ENCODE assay signal across 19 mouse cellular contexts in the genomic region with DNA sequence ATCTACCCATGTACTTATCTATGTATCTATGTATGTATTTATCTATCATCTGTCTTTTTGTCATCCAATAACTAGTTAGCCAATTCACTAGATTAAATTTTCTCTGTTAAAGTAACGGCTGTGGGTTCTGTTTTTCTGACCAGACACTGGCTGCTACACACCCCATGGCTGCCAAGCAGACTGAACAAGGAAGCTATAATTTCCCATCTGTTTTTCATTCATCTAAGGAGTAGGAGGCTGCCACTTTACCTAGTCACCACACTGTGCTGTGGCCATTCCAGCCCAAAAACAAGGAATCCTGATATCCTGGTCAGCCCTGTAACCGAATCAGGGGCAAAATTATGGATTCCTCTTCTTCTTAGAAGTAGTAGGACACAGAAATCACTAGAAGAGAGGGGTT.
"Had no signal": no experiment of that assay in that cellular context is flagged by ENCODE, and none has a peak within 500 bp of the region (broad histone marks: within the 10 kb centered on the region; RNA-seq: fewer than 3 reads in every experiment).

No protein-coding gene starts in this region.

- H3K4me2 ChIP-seq: lung, embryonic 14.5 days; midbrain, embryonic 12.5 days; neural tube, embryonic 13.5 days; neural tube, embryonic 15.5 days had no signal

- H3K27ac ChIP-seq: midbrain, embryonic 10.5 days; midbrain, embryonic 12.5 days; neural tube, embryonic 13.5 days; neural tube, embryonic 15.5 days had no signal

- ATAC-seq: midbrain, embryonic 16.5 days had no signal

- DNase-seq: lung, adult 18-20 months; lung, embryonic 14.5 days; lung, postnatal 10 days; lung, postnatal 4 days; midbrain, embryonic 14.5 days; retina, postnatal 1 day; right cerebral cortex, adult 18-20 months; right cerebral cortex, postnatal 25 days; right cerebral cortex, postnatal 4 days; spleen, adult 18-20 months; thymus, adult 18-20 months; thymus, postnatal 14 days; thymus, postnatal 36 days had no signal

- H3K27me3 ChIP-seq: midbrain, embryonic 12.5 days; neural tube, embryonic 13.5 days; neural tube, embryonic 15.5 days had no signal

- H3K9ac ChIP-seq: lung, embryonic 14.5 days; midbrain, embryonic 12.5 days; neural tube, embryonic 13.5 days; neural tube, embryonic 15.5 days had no signal

- H3K4me3 ChIP-seq: midbrain, embryonic 10.5 days; midbrain, embryonic 12.5 days; myocyte; neural tube, embryonic 13.5 days; neural tube, embryonic 15.5 days had no signal

- H3K9me3 ChIP-seq: midbrain, embryonic 10.5 days; midbrain, embryonic 12.5 days; neural tube, embryonic 13.5 days; neural tube, embryonic 15.5 days had no signal

- H3K36me3 ChIP-seq: midbrain, embryonic 10.5 days; midbrain, embryonic 12.5 days; neural tube, embryonic 13.5 days; neural tube, embryonic 15.5 days had no signal
